Mouse (Mus musculus): ENCODE measurements around the gene Gosr2.

Gosr2 gene

DNA sequence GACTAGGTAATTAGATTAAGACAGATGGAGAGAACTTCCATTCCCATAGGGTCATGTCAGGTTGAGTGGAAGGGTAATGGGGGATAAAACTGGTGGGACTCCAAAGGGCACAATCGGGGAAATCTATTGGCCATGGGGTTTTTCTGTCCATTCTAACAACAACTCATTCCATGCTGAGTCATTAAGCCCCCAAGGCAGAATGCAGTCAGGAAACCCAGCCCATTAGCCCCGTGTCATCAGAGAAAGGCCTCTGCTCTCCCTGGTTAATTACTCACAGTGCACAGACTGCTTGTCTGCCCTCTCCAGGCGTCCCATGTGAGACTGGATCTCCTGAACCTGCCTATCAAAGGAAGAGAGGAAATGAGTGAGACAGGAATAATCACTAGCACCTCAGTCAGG, 8.7 kb downstream of the Gosr2 start:
- no peak for DNase-seq (ENCODE audit: low read depth)

- DNase-seq (ENCODE audit: low read depth): no peak
These were observed 9.3 kb downstream of the Gosr2 start for GRCm38 (mm10) chr11:103688271-103688979.

- no peak for DNase-seq (ENCODE audit: low read depth)
These were observed 11.0 kb downstream of the Gosr2 start for GRCm38 (mm10) chr11:103686706-103687105.

DNA sequence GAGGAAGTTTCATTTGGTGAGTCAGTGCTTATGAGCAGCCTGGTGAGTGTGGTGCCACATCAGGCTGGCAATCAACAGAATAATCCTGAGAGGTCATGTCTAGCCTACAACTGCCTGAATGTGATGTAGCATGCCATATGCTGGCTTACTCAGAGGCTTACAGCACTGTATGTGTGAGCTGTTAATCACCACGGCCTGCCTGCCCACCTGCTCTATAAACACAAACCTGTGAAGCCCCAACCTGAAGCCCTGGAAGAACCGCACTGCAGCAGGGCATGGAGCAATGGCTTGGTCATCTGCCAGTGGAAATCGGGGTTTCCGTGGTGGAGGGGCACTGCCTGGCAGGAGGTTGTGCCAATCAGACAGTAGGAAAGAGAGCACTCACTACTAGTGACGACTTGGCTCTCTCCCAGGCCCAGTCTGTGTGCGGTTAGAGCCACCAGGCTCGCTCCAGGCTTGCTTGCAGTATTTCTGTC, 12.4 kb downstream of the Gosr2 start:
- DNase-seq (ENCODE audit: low read depth): no peak

DNA sequence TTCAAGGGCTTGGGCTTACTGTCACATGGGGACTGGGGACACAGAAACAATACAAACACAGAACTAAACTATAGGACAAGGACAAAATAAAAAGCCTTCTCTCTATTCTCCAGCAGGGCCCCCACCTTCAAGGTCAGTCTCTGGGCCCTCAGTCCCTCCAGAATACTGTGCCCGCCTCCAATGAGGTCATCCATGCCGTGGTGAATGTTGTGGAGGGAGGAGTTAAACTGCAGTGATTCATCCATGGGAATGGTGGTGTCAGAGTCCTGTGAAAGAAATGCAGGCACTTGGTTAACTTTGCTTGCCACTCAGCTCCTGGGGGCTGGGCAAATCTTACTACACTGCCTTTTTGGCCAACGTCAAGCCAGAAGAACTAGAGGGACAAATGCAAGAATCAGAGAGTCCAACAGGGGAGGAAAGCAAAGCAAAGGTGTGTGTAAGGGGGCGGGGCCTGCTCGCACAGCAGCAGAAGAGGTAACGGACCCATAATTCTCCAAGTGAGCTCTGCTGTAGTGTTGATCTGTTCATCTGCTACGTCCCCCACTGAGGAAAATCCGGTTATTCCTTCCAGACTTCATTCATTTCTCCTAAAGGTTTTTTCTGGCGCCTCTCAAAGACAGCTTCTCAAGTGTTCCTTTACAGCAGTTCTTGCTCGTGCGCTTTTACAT, 13.9 kb downstream of the Gosr2 start:
- no peak for DNase-seq (ENCODE audit: low read depth)

GRCm38 (mm10) chr11:103677042-103677441, 20.7 kb downstream of the Gosr2 start:
- DNase-seq (ENCODE audit: low read depth): peak; percentile 42

DNA sequence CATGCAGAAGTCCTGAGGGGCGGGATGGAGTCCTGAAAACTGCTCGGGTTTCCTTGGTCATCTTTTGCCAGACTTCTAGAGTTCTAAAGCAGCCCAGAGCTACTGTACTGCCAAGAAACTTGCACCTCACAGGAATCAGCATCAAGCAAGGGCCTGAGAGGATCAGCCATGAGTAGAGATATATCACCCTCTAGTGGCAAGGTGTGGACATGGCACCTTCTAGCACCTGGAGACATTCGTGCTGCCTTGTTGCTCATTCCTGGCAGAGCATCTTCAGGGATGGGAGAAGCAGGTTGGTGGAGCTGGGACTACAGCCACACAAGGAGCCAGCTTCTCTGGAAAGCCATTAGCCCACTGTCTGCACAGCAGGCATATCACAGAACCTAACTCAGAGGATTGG, 22.1 kb downstream of the Gosr2 start:
- DNase-seq (ENCODE audit: low read depth): peak; percentile 74

DNA sequence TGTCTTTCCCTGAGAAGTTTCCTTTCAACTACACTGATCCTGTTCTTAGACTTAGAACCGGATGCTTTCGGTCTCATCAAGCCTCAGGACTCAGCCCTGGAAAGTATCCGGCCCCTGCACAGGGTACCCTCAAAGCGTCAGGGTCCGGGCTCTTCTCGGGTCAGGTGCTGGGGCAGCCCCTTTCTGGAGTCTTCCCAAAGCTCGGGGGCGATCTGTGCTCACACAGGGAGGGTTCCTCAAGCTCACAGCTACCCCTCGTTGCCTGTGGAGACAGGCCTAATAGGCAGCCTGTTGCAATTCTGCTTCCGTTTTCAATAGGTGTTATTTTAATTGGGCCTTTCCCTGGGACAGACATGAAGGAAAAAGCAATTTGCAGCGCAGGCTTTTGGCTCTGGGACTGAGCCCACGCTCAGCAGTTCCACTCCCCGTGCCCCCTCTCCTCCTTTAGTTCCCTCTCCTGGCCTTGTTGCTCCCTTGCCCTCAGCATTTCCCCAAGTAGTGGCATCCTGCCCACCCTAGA, 30.7 kb downstream of the Gosr2 start:
- DNase-seq (ENCODE audit: low read depth): no peak

GRCm38 (mm10) chr11:103666181-103666906, 31.4 kb downstream of the Gosr2 start:
- no peak for DNase-seq (ENCODE audit: low read depth)

- no peak for DNase-seq (ENCODE audit: low read depth)
These were observed 32.0 kb downstream of the Gosr2 start for GRCm38 (mm10) chr11:103665695-103666094.

GRCm38 (mm10) chr11:103663119-103663518, 34.6 kb downstream of the Gosr2 start:
- no peak for DNase-seq (ENCODE audit: low read depth)

- no peak for DNase-seq (ENCODE audit: low read depth)
These were observed 35.2 kb downstream of the Gosr2 start for GRCm38 (mm10) chr11:103662546-103662945.

DNA sequence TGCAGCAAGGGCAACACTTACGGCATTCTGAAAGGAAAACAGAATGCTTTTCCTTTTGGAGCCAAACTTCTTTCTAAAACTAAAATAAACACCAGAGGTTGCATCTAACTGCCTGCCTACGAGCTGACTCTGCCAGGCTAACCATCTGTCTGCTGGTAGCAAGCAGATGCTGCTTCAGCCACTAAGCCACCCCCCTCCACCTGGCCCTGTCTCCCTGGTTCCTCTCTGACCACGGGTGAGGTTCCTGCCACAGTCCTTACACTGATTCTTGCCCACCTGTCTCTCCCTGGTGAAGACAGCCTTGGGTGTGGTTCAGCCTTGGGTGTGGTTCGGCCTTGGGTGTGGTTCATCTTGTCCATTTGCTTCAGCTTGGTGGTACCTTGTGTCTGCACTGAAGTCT, 35.8 kb downstream of the Gosr2 start:
- DNase-seq (ENCODE audit: low read depth): no peak

DNA sequence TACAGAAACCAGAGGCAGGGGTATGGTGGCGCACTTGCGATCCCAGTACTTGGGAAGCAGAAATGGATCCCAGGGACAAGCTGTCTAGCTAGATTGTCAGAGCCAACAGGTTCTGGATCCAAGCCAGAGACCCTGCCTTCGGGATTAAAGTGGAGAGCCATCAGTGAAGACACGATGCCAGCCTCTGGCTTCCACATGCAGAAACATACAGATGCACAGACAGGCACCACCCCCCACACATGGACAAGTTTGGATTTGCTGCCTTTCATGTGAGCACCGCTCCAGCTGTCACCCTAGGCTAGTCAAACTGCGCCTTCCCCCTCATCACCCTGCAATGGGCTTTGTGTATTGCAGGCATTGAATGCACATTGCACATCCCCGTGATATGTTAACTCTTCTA, 39.5 kb downstream of the Gosr2 start:
- DNase-seq (ENCODE audit: low read depth): no peak

DNA sequence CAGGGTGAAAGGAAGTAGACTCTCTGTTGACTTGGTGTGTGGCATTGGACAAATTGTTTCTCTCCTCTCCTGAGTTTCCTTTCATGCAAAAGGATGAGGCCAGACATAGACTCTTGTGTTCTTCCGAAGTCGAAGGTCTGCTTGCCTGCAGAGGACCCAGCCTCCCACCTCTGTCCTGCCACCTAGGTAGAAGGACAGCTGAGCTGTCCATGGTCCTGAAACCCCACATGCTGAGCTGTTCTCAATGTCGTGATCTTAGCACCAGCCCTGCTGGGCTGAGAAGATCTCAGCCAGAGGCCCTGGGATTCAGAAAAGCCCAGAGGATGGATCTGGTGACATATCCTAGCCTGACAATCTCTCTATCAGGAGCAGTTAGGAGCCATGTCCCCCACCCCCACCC, 41.2 kb downstream of the Gosr2 start:
- DNase-seq (ENCODE audit: low read depth): peak; percentile 64

DNA sequence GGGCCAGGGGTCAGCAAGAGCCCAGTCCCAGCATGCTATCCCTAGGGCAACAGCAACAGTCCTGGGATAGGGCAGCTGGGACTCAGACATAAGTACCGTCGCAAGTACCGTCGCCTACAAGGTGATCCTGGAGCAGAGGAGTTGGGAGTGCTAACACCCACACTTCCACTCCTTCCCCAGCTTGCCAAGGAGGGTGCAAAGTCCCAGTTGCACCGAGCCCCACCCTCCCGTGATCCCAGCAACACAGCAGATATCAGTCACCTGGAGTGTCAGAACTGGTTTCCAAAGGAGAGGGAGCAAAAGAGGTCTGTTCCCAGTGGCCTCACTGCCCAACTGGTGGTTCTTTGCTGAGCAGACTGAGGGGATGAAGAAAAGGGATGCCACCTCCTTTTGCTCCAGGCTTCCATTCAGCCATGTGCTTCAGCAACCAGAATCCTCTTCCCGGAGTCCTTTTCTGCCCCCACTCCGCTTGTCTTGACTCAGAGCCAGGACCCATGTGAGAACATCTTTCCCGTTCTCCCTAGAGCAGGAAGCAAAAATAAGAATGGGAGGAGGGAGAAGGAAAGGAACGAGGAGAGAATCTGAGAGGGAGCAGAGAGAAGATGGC, 44.2 kb downstream of the Gosr2 start:
- no peak for DNase-seq (ENCODE audit: low read depth)

GRCm38 (mm10) chr11:103651426-103651825, 46.3 kb downstream of the Gosr2 start:
- DNase-seq (ENCODE audit: low read depth): no peak

DNA sequence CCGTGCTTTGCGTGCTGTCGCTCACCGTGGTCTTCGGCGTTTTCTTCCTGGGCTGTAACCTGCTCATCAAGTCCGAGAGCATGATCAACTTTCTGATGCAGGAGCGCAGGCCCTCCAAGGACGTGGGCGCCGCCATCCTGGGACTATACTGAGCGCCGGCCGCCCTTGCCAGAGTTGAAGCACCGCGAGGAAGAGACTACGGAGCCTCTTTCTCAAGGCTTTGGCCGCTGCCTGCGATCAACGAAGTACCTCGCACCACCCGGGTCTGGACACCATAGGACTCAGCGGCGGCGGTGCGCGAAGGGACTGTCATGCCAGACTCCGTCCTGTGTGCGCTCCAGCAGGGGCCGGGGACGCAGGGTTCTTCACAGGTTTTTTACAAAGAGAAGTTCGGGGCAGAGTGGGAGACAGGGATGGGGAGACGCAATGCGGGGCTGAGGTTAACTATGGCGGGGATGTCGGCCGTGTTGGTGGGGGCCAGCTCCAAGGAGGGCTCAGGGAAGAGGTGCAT, 47.7 kb downstream of the Gosr2 start:
- DNase-seq (ENCODE audit: low read depth): no peak

GRCm38 (mm10) chr11:103649301-103649982, 48.3 kb downstream of the Gosr2 start, which contains the start of gene Rprml:
TSS of gene Rprml (plus strand) at chr11:103649570.
- peak; percentile 21 for DNase-seq (ENCODE audit: low read depth)

DNA sequence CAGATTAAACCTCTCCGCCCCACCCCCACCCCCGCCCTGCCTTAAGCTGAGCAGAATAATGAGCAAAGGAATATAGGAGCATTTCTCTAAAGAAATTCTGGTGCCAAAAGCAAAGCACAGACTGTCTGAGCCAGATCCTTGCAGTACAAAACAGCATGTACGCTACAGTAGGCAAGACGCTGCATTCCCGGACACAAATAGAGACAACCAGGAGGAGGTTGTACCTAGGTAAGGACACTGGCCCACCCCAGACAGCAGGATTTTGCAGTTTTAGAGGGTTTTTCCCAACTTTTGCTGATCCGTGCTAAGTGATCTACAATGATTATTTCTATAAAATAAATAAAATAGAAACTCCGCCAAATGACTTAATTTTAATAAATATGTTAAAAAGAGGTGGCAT, 49.0 kb downstream of the Gosr2 start:
- DNase-seq (ENCODE audit: low read depth): no peak

DNA sequence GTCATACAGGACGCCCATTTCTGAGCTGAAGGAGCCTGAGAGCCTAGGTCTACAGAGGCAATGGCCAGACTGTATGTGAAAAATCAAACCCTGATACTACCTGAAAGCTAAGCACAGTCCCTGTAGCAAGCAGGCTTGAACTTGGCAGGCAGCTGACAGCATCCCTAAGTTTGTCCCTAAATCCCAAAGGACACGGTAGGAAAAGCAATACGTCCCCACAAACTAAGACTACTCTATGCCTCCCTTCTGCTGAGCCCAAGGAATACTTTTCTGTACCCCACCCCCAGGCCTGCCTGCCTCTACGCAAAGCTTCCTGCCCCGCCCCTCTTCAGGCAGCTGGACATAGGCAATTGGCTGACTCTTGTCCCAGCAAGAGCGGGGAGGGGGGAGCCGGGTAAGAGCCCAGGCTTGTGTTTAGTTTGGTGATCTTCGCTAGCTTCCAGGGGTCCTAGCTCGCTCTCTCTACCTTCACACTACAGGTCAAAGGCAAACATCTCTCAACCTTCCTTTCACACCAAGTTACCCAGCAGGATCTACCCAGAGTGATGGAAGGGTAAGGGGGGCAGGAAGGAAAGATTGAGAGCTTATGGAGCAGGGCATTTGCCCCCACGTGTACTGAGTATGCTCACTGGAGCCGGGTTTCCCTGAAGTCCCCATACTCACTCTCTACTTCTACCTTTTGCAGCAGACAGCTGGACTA, 49.6 kb downstream of the Gosr2 start:
- no peak for DNase-seq (ENCODE audit: low read depth)
